Mouse (Mus musculus) CH12.LX (cell line): ENCODE results near the gene Ercc4. TPM values are rescaled to one million over a fixed set of nuclear protein-coding genes. Genes with fewer than 3 reads are reported as not detected.

Source experiments
- DNase-seq: peaks from one replicate; pipeline ENCODE4 v3.0.0-alpha.2; 2013; ENCODE audit errors: extremely low read depth
- H3K27ac ChIP-seq: 2 replicates; pipeline ENCODE4 v1.5.1; 2012; ENCODE audit warnings: low read depth, mild to moderate bottlenecking, control low read depth, moderate library complexity; ENCODE audit not compliant: insufficient read depth
- H3K27me3 ChIP-seq: replicated peaks from 2 replicates; pipeline ENCODE3; 2012; ENCODE audit warnings: inconsistent platforms
- H3K36me3 ChIP-seq, 2 experiments: replicated peaks in 1 of 2; 2 replicates each; pipeline versions ENCODE3 to v1.6.1; 2012; ENCODE audit warnings: inconsistent platforms in 1 of 2, low read length in 1 of 2, mild to moderate bottlenecking in 1 of 2, mixed read lengths in 1 of 2, moderate library complexity in 1 of 2; ENCODE audit not compliant: control insufficient read depth in 1 of 2, insufficient read depth in 1 of 2
- H3K4me1 ChIP-seq, 2 experiments: 2 replicates each; pipeline ENCODE4 v1.6.1; 2012; ENCODE audit warnings: inconsistent platforms in 1 of 2, moderate library complexity in 1 of 2; ENCODE audit not compliant: insufficient read depth in 2 of 2, control insufficient read depth in 1 of 2
- H3K4me2 ChIP-seq: 2 replicates; pipeline ENCODE4 v1.6.1; 2012; ENCODE audit warnings: low read depth, mild to moderate bottlenecking, control low read depth; ENCODE audit not compliant: poor library complexity, insufficient read depth, severe bottlenecking
- H3K4me3 ChIP-seq, 3 experiments: fragments of 150-350 bp in 1 of 3; sonication (generic) in 1 of 3; replicated peaks in 1 of 3; 2 replicates each; pipeline versions ENCODE3 to v1.5.1; 2011 to 2012; ENCODE audit warnings: low read depth in 2 of 3, low read length in 2 of 3, mild to moderate bottlenecking in 2 of 3, moderate library complexity in 2 of 3, control low read depth in 1 of 3, improper control_type of control experiment in 1 of 3, inconsistent platforms in 1 of 3, mixed read lengths in 1 of 3; ENCODE audit not compliant: poor library complexity in 1 of 3
- H3K79me2 ChIP-seq: replicated peaks from 2 replicates; pipeline ENCODE4 v1.6.1; 2012; ENCODE audit warnings: mild to moderate bottlenecking, moderate library complexity; ENCODE audit not compliant: control insufficient read depth, poor library complexity, insufficient read depth, severe bottlenecking; ENCODE audit errors: extremely low read depth
- H3K9ac ChIP-seq: 2 replicates; pipeline ENCODE4 v1.6.1; 2012; ENCODE audit warnings: low read depth, mild to moderate bottlenecking, control low read depth, moderate library complexity; ENCODE audit not compliant: insufficient read depth
- H3K9me3 ChIP-seq: replicated peaks from 2 replicates; pipeline ENCODE3; 2012; ENCODE audit warnings: low read length, inconsistent platforms, mixed read lengths
- BHLHE40 ChIP-seq: IDR thresholded peaks from 2 replicates; pipeline ENCODE4 v1.6.1; 2011; ENCODE audit warnings: mild to moderate bottlenecking, low read depth, low read length, improper control_type of control experiment
- CHD1 ChIP-seq: IDR thresholded peaks from 2 replicates; pipeline ENCODE4 v1.6.1; 2012; ENCODE audit warnings: low read depth, low read length, improper control_type of control experiment, inconsistent platforms
- CHD2 ChIP-seq: IDR thresholded peaks from 2 replicates; pipeline ENCODE4 v1.6.1; 2011; ENCODE audit warnings: low read length, improper control_type of control experiment
- CTCF ChIP-seq, 2 experiments: IDR thresholded peaks in 1 of 2; conservative IDR thresholded peaks in 1 of 2; 2 replicates each; pipeline ENCODE4 v1.5.1; 2011 to 2012; ENCODE audit warnings: low read depth in 2 of 2, low read length in 2 of 2, improper control_type of control experiment in 1 of 2, inconsistent platforms in 1 of 2, mild to moderate bottlenecking in 1 of 2, moderate library complexity in 1 of 2
- EP300 ChIP-seq: IDR thresholded peaks from 2 replicates; pipeline ENCODE4 v1.6.1; 2011; ENCODE audit warnings: low read length, improper control_type of control experiment
- ETS1 ChIP-seq: conservative IDR thresholded peaks from 2 replicates; pipeline ENCODE4 v1.6.1; 2012; ENCODE audit warnings: low read depth, mild to moderate bottlenecking, inconsistent platforms, low read length, improper control_type of control experiment, moderate library complexity
- JUN ChIP-seq: IDR thresholded peaks from 2 replicates; pipeline ENCODE4 v1.6.1; 2011; ENCODE audit warnings: low read depth, mild to moderate bottlenecking, low read length, improper control_type of control experiment, moderate library complexity; ENCODE audit not compliant: insufficient read depth
- KAT2A ChIP-seq: IDR thresholded peaks from 2 replicates; pipeline ENCODE4 v1.6.1; 2012; ENCODE audit warnings: low read length, improper control_type of control experiment, inconsistent platforms; ENCODE audit not compliant: insufficient replicate concordance
- MAFK ChIP-seq: IDR thresholded peaks from 2 replicates; pipeline ENCODE4 v1.6.1; 2011; ENCODE audit warnings: low read length, improper control_type of control experiment; ENCODE audit not compliant: insufficient replicate concordance
- MAZ ChIP-seq: IDR thresholded peaks from 2 replicates; pipeline ENCODE4 v1.6.1; 2012; ENCODE audit warnings: low read depth, mild to moderate bottlenecking, inconsistent platforms, low read length, improper control_type of control experiment, moderate library complexity
- MXI1 ChIP-seq: IDR thresholded peaks from 2 replicates; pipeline ENCODE4 v1.6.1; 2011; ENCODE audit warnings: mild to moderate bottlenecking, low read depth, low read length, improper control_type of control experiment
- MYC ChIP-seq: IDR thresholded peaks from 2 replicates; pipeline ENCODE4 v1.6.1; 2011; ENCODE audit warnings: low read depth, mild to moderate bottlenecking, improper control_type of control experiment, low read length
- RCOR1 ChIP-seq: conservative IDR thresholded peaks from 2 replicates; pipeline ENCODE4 v1.6.1; 2012; ENCODE audit warnings: low read depth, mild to moderate bottlenecking, inconsistent platforms, low read length, improper control_type of control experiment
- SIN3A ChIP-seq: IDR thresholded peaks from 2 replicates; pipeline ENCODE4 v1.6.1; 2012; ENCODE audit warnings: low read length, improper control_type of control experiment, inconsistent platforms
- SMC3 ChIP-seq: IDR thresholded peaks from 2 replicates; pipeline ENCODE4 v1.6.1; 2011; ENCODE audit warnings: low read depth, low read length, improper control_type of control experiment
- TBP ChIP-seq: conservative IDR thresholded peaks from 2 replicates; pipeline ENCODE4 v1.6.1; 2011; ENCODE audit warnings: low read depth, low read length, improper control_type of control experiment
- USF2 ChIP-seq: conservative IDR thresholded peaks from 2 replicates; pipeline ENCODE4 v1.6.1; 2011; ENCODE audit warnings: low read depth, low read length, improper control_type of control experiment
- ZC3H11A ChIP-seq: IDR thresholded peaks from 2 replicates; pipeline ENCODE4 v1.6.1; 2012; ENCODE audit warnings: low read depth, mild to moderate bottlenecking, inconsistent platforms, low read length, improper control_type of control experiment
- ZMIZ1 ChIP-seq: IDR thresholded peaks from 2 replicates; pipeline ENCODE4 v1.6.1; 2012; ENCODE audit warnings: low read depth, mild to moderate bottlenecking, inconsistent platforms, low read length, improper control_type of control experiment
- dilution Hi-C: fragments of 300-500 bp; cut with MboI; formaldehyde crosslinking; loops from 2 replicates; pipeline ENCODE4 v1.14.3; 2020; ENCODE audit warnings: low sequenced_read_pairs; ENCODE audit not compliant: extremely low pct_unique_long_range_greater_than_20kb, extremely low pct_ligation_motif_present
- in situ Hi-C: fragments of 300-500 bp; cut with MboI; formaldehyde crosslinking; loops from 3 replicates; pipeline ENCODE4 v1.14.3; 2019; ENCODE audit warnings: low sequenced_read_pairs, low pct_ligation_motif_present, low pct_unique_long_range_greater_than_20kb, mixed read lengths
- polyA plus RNA-seq: library from polyadenylated mRNA; unstranded; fragments of >175 nt; gene quantifications from 2 replicates; pipeline ENCODE4 v1.2.1, GENCODE M21; 2012; ENCODE audit warnings: low read depth; ENCODE audit not compliant: insufficient read length
- total RNA-seq, 2 experiments: library from RNA; depleted of rRNA; stranded (reverse); fragments of 300-350 nt in 1 of 2; fragments of >200 nt in 1 of 2; gene quantifications; 2 replicates each; pipeline ENCODE4 v1.2.3; 2012 to 2014

The Ercc4 gene
- total and polyA plus RNA-seq, 3 experiments = 10.1 to 23.3 (median 16.6) TPM

- Histone ChIP-seq H3K79me2 (no peaks in the 10 kb centered on the region), H3K9me3 (peaks cover 6% of the 10 kb centered on the region), H3K4me1 (no peaks in the 10 kb centered on the region), H3K4me3 (no peak overlapping the region), H3K36me3 (no peaks in the 10 kb centered on the region), H3K4me2 (no peak overlapping the region), H3K9ac (no peak overlapping the region), H3K27ac (no peak overlapping the region), H3K27me3 (no peaks in the 10 kb centered on the region)
- dilution Hi-C loops = no loop called here
- no peak for DNase-seq
- in situ Hi-C loops = no loop called here
- TF ChIP-seq USF2 = no peak
- TF ChIP-seq ETS1 = no peak
- TF ChIP-seq MAFK = no peak
- TF ChIP-seq SMC3 = no peak
- no peak for TF ChIP-seq MAZ
- TF ChIP-seq RCOR1 = no peak
- TF ChIP-seq TBP = no peak
- TF ChIP-seq CTCF (conservative IDR thresholded peaks at IDR 0.05 in 1 of 2, IDR thresholded peaks at IDR 0.05 in 1 of 2; ENCODE audit: low read depth in 2 of 2, low read length in 2 of 2) = no peak
Measured at GRCm38 (mm10) chr16:13189430-13190107, 80.1 kb downstream of the Ercc4 start.

- Histone ChIP-seq H3K4me3 (no peak overlapping the region), H3K9me3 (peaks cover 6% of the 10 kb centered on the region), H3K9ac (no peak overlapping the region), H3K4me2 (no peak overlapping the region), H3K4me1 (no peaks in the 10 kb centered on the region), H3K79me2 (no peaks in the 10 kb centered on the region), H3K27ac (no peak overlapping the region), H3K36me3 (no peaks in the 10 kb centered on the region), H3K27me3 (no peaks in the 10 kb centered on the region)
- in situ Hi-C loops = no loop called here
- dilution Hi-C loops = no loop called here
- TF ChIP-seq ZMIZ1 (no peak), RCOR1 (no peak), KAT2A (no peak), USF2 (no peak), ETS1 (no peak), JUN (no peak), BHLHE40 (no peak), CHD1 (no peak), SIN3A (no peak), ZC3H11A (no peak), MXI1 (no peak), CHD2 (no peak), EP300 (no peak), MYC (no peak)
- TF ChIP-seq, all 38 proteins: peak for 0
- DNase-seq = no peak
Measured at GRCm38 (mm10) chr16:13190471-13190870, 81.0 kb downstream of the Ercc4 start.
